Mouse (Mus musculus) hindbrain, postnatal 0 days (tissue): ENCODE data around the gene Clic4. TPM values are rescaled to one million over a fixed set of nuclear protein-coding genes. Genes with fewer than 3 reads are reported as not detected.
A peak's percentile ranks its signal among the peaks of the same experiment; 100 is the strongest.

Experiments
- ATAC-seq: fragments of 200-750 bp; cut with Nextera tagmentation; 2 replicates; pipeline ENCODE4 v1.8.0; 2017; ENCODE audit warnings: mild to moderate bottlenecking, moderate TSS enrichment, moderate library complexity
- DNase-seq: peaks from one replicate; pipeline ENCODE4 v3.0.0-alpha.2; 2015; ENCODE audit warnings: low spot score
- H3K27ac ChIP-seq: fragments of 300-500 bp; sonication (generic); 2 replicates; pipeline ENCODE4 v1.5.1; 2014; ENCODE audit warnings: mild to moderate bottlenecking
- H3K27me3 ChIP-seq: fragments of 300-500 bp; sonication (generic); 2 replicates; pipeline ENCODE4 v1.6.1; 2014; ENCODE audit warnings: low read length, mixed read lengths; ENCODE audit not compliant: insufficient read depth
- H3K36me3 ChIP-seq: fragments of 300-500 bp; sonication (generic); 2 replicates; pipeline ENCODE4 v1.6.1; 2014; ENCODE audit warnings: low read length, mixed read lengths; ENCODE audit not compliant: insufficient read depth
- H3K4me1 ChIP-seq: fragments of 300-500 bp; sonication (generic); 2 replicates; pipeline ENCODE4 v1.6.1; 2014; ENCODE audit warnings: antibody characterized with exemption, low read length, mixed read lengths; ENCODE audit not compliant: insufficient read depth
- H3K4me2 ChIP-seq: fragments of 300-500 bp; sonication (generic); 2 replicates; pipeline ENCODE4 v1.6.1; 2014; ENCODE audit warnings: low read depth, mild to moderate bottlenecking, low read length, moderate library complexity, mixed read lengths
- H3K4me3 ChIP-seq: fragments of 300-500 bp; sonication (generic); 2 replicates; pipeline ENCODE4 v1.5.1; 2014; ENCODE audit warnings: low read length
- H3K9ac ChIP-seq: fragments of 300-500 bp; sonication (generic); replicated peaks from 2 replicates; pipeline ENCODE4 v1.6.1; 2014; ENCODE audit warnings: mild to moderate bottlenecking, low read length, moderate library complexity, mixed read lengths
- H3K9me3 ChIP-seq: fragments of 300-500 bp; sonication (generic); 2 replicates; pipeline ENCODE4 v1.6.1; 2016; ENCODE audit warnings: low read length, mixed read lengths
- CTCF ChIP-seq: IDR thresholded peaks from 2 replicates; pipeline ENCODE4 v1.5.1; 2016; ENCODE audit warnings: antibody characterized with exemption, control low read depth, low read depth
- WGBS: fragments of 180-500 bp; shearing (Covaris S2); extraction: QIAGEN DNeasy Blood & Tissue Kit; methylation state at CpG from one replicate; pipeline ENCODE4 v1.1.7; 2014; 5-methylcytosine and 5-hydroxymethylcytosine counted together
- polyA plus RNA-seq: library from polyadenylated mRNA; unstranded; fragments of >200 nt; fragmentation: Nextera tagmentation; extraction: Ambion mirVana; gene quantifications from 2 replicates; pipeline ENCODE4 v1.2.1, GENCODE M21; 2015
- total RNA-seq: library from RNA; depleted of rRNA; stranded (reverse); fragments of >200 nt; gene quantifications from 2 replicates; pipeline ENCODE4 v1.2.3, GENCODE M21; 2014

Clic4 gene
- total and polyA plus RNA-seq, 2 experiments from 2014 or later: 57.1 to 70.1 TPM

DNA sequence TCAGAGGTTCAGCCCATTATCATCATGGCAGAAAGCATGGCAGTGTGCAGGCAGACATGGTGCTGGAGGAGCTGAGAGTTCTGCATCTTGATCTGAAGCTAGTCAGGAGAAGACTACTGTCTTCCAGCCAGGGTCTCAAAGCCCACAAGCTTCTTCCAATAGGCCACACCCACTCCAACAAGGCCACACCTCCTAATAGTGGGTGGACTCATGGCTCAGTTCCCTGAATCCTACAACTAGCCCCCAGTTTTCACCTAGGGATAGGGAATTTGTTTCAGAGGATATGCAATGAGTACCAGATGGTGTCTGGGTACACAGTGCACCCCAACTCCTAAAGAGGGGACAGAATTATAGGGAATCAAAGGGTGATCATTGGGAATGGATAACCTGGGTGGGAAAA lies 24.0 kb upstream of the Clic4 start:
- Histone ChIP-seq H3K4me3 (no peak overlapping the region), H3K9me3 (no peaks in the 10 kb centered on the region), H3K36me3 (no peaks in the 10 kb centered on the region), H3K27me3 (no peaks in the 10 kb centered on the region), H3K27ac (no peak overlapping the region), H3K9ac (no peak overlapping the region), H3K4me1 (peaks cover 10% of the 10 kb centered on the region; the same call in 1 of the 2 replicates), H3K4me2 (no peak overlapping the region)
- ATAC-seq (no peak), DNase-seq (no peak)
- no peak for TF ChIP-seq CTCF

DNA sequence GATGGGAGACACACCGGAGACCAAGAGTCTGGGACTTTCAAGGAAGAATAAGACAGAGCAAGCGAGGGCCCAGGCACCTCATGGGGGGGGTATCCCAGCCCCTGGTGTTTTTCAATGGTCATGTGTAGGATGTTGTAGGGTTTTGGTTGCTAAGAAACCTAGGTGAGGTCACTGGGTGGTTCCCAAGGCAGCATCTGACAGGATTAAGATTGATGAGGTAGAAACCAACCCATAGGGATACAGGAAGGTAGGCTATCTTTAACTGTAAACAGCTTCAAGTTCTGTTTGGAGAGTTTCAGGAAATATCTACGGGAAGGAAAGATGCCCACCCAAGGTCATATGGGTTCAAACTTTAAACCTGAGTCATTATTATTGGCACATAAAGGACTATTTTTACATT lies 21.2 kb upstream of the Clic4 start:
- Histone ChIP-seq H3K4me3 (no peak overlapping the region), H3K27ac (no peak overlapping the region), H3K4me2 (no peak overlapping the region), H3K4me1 (peaks cover 9% of the 10 kb centered on the region; the same call in 1 of the 2 replicates), H3K9me3 (no peaks in the 10 kb centered on the region), H3K36me3 (no peaks in the 10 kb centered on the region), H3K27me3 (no peaks in the 10 kb centered on the region), H3K9ac (no peak overlapping the region)
- DNase-seq (no peak), ATAC-seq (no peak)
- WGBS: 74% methylated on average over 3 of the region's 3 CpGs
- no peak for TF ChIP-seq CTCF

DNA sequence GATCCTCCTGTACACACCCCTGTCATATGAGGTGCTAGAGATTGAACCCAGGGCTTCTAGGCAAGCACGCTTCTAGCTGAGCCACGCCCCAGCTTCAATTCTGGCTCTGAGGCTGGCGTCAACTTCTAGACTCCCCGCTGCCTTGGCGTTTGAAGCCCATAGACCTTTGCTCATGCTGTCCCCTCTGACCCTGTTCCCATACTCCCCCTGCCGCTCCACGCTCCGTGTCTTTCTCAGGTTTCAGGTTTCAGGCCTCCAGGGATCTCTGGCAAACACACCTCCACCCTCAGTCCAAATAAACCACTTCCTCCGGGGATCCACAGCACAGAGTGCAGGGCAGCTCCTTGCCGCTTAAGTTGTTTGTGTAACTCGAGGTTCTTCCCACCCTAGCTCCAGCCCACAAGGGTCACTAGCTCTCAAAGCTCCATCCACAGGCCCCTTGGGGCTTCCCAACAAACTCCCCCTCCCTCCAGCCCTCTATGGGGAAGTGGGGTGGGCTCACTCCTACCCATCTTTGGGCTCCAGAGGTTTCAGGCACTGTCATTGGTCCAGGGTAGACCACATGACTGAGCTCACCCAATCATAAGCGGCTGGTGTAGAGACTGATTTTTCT lies 20.0 kb upstream of the Clic4 start:
- Histone ChIP-seq H3K4me1 (no peaks in the 10 kb centered on the region), H3K36me3 (no peaks in the 10 kb centered on the region), H3K27me3 (no peaks in the 10 kb centered on the region), H3K27ac (no peak overlapping the region), H3K4me3 (no peak overlapping the region), H3K9ac (no peak overlapping the region), H3K9me3 (no peaks in the 10 kb centered on the region), H3K4me2 (no peak overlapping the region)
- DNase-seq (no peak), ATAC-seq (peak; percentile 55; the same call in 1 of the 2 replicates)
- WGBS: 12% methylated on average over 12 of the region's 12 CpGs
- no peak for TF ChIP-seq CTCF

DNA sequence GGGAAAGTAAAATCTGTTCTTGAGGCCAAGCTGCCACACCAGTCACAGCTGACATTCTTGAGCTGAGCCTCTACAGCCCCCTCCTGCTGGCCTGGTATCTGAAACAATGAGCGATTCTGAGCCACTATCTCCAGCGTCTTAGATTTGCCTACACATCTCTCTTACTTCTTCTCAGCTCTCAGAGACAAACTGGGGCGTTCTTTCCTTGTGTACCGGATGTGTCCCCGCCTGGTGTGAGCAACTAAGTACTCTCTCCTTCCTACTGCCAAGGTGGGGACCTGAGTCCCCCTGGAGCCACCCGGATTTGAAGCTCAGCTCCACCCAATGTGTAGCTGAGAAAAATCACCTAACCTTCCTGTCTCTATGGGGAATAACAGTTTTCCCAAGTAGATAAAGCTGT lies 19.2 kb upstream of the Clic4 start:
- no peak overlapping the region for H3K27ac ChIP-seq
- H3K4me1 ChIP-seq: 0 out of 2 replicates have a peak, but pooled peaks cover 6% of the 10 kb centered on the region
- WGBS: 63% methylated on average over 6 of the region's 6 CpGs

GRCm38 (mm10) chr4:135291199-135291598 lies 18.6 kb upstream of the Clic4 start:
- 93% methylated on average over 8 of the region's 8 CpGs for WGBS
- no peaks in the 10 kb centered on the region for H3K27me3 ChIP-seq
- no peak overlapping the region for H3K9ac ChIP-seq
- DNase-seq (no peak), ATAC-seq (no peak)
- TF ChIP-seq CTCF: no peak
- 0 out of 2 replicates have a peak, but pooled peaks cover 8% of the 10 kb centered on the region for H3K4me1 ChIP-seq
- H3K27ac ChIP-seq: no peak overlapping the region
- no peak overlapping the region for H3K4me3 ChIP-seq
- H3K9me3 ChIP-seq: no peaks in the 10 kb centered on the region
- no peak overlapping the region for H3K4me2 ChIP-seq
- H3K36me3 ChIP-seq: no peaks in the 10 kb centered on the region

More for the DNA sequence above, 19.2 kb upstream of the Clic4 start:
- Histone ChIP-seq H3K9ac (no peak overlapping the region), H3K36me3 (no peaks in the 10 kb centered on the region), H3K4me3 (no peak overlapping the region), H3K9me3 (no peaks in the 10 kb centered on the region), H3K4me2 (no peak overlapping the region), H3K27me3 (no peaks in the 10 kb centered on the region)
- no peak for DNase-seq
- no peak for TF ChIP-seq CTCF
- ATAC-seq: no peak

DNA sequence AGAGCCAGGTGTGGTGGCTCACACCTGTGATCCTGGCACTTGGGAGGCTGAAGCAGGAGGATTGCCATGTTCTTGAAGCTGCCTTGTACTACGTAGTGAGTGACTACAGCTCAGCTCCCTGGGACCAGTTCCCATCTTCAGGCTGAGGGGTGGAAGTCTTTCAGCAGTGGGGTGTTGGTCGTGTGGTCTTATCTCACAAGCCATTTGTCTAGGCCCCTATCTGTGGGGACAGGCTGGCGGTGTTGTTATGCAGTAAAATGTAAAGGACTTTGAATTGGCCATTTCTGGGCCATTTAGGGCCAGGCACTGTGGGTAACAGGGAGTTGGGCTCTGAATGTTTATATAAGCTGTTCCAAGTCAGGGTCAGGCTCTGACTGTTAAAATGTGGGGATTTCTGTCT lies 15.4 kb upstream of the Clic4 start:
- Histone ChIP-seq H3K9ac (no peak overlapping the region), H3K36me3 (no peaks in the 10 kb centered on the region), H3K27me3 (no peaks in the 10 kb centered on the region), H3K27ac (no peak overlapping the region), H3K4me2 (no peak overlapping the region), H3K4me3 (no peak overlapping the region), H3K9me3 (no peaks in the 10 kb centered on the region), H3K4me1 (0 out of 2 replicates have a peak, but pooled peaks cover 8% of the 10 kb centered on the region)
- no peak for ATAC-seq
- DNase-seq: no peak
- 71% methylated on average over 3 of the region's 3 CpGs for WGBS
- TF ChIP-seq CTCF: no peak

DNA sequence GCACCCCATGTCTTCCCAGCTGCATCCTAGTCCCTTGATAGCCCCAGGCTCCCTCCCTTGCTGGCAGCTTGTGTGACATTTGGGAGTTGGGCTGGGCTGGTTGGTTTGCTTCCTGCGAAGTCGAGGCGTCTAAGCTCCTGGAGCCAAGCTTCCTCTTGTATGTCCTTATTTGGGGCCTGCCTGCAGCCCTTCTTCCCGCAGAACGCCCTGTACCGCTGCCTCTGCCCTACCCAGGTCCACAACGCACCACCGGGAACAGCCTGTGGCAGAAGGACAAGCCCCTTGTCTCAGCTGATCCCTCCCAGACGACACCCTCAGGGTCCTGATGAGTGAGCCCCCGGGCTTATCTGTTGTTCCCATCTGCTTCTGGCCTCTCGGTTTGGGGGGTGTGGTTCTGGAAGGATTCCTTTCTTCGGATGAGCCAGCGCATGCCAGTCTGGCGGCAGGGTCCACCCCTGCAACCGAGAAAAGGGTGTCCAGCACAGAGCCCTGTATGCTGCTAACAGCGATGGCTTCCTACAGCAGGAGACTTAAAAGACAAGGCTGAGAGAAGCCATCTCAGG lies 14.3 kb upstream of the Clic4 start:
- Histone ChIP-seq H3K4me1 (0 out of 2 replicates have a peak, but pooled peaks cover 8% of the 10 kb centered on the region), H3K9me3 (no peaks in the 10 kb centered on the region), H3K36me3 (no peaks in the 10 kb centered on the region), H3K9ac (0 out of 2 replicates have a peak overlapping the region, but pooled peaks have one; percentile 9), H3K4me2 (no peak overlapping the region), H3K4me3 (no peak overlapping the region), H3K27me3 (no peaks in the 10 kb centered on the region), H3K27ac (peak overlapping the region; percentile 66; the same call in 1 of the 2 replicates)
- ATAC-seq: peak; percentile 43; the same call in 1 of the 2 replicates
- no peak for TF ChIP-seq CTCF
- no peak for DNase-seq
- WGBS: 19% methylated on average over 16 of the region's 16 CpGs
